Mouse (Mus musculus) kidney, postnatal 10 days (tissue): Measurements from ENCODE around the gene Iqcf1.

ENCODE experiments used
- DNase-seq: peaks from one replicate; pipeline ENCODE4 v3.0.0; 2021; ENCODE audit warnings: mixed read lengths

Iqcf1 gene

DNA sequence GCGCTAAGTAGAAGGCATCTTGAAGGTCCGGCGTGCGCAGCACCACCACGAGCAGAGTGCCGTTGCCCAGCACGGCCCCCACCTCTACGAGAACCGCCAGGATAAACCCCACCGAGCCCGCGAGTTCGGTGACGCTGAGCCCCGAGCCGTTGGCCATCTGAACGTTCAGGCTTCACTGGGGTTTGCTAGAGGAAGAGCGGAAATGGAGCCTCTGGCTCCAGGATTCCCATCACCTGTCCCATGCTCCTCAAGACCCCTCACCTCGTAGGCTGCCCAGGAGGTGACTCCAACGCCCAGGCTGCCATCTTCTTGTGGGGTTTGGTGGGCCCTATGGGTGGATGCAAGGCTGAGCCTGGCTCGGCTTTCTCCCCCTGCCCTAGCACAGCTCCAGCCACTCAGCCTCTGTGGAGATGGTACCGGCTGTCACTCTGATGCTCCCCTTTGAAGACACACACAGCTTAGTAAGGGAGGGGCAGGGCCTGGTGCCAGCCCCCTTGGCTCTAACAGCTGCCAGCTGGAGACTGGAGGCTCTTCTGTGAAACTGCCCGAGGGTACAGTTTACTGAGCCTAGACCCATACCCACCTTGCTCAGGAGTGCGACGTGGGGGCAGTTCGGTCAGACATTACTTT lies 34.1 kb upstream of the Iqcf1 start, which contains the start of gene Gpr62:
TSS of gene Gpr62 (minus strand) at position 368 of the 630 bp plus-strand sequence.
- DNase-seq, result no peak

DNA sequence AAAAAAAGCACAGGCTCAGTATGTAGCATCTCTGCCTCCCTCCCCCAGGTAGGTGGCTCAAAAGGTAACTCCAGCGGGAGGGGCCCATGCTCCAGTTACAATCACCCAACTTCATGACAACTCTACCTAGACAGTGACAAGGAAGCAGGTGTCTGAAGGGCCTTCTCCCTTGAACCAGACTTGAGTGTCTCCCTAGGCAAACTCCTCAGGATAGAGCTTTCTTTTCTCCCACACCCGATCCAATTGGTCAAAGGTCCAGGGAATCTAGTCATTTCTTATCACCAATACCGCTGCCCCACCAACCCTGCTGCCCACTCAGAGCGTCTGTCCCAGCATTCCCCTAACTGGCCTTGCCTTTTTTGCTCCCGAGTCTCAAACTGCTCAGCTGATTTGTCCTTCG lies 33.0 kb upstream of the Iqcf1 start:
- DNase-seq, result no peak

DNA sequence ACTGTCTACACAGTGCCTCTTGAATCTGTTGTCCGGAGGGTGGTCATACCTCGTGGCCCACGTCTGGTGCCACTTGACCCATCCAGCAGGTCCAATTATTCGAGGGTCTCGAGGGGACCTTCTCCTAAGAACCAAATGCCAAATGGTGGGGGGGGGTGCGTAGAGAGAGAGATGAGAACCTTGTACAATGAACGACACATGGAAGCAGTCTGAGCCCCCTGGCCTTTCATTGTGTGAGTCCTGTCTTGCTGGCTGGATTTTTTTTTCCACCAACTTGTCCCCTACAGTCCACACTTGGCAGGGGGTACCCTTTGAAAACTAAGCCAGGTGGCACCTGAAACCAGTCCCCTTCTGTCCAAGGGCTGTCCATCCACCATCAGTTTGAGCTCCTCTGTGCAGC lies 32.0 kb upstream of the Iqcf1 start:
- DNase-seq, result no peak

DNA sequence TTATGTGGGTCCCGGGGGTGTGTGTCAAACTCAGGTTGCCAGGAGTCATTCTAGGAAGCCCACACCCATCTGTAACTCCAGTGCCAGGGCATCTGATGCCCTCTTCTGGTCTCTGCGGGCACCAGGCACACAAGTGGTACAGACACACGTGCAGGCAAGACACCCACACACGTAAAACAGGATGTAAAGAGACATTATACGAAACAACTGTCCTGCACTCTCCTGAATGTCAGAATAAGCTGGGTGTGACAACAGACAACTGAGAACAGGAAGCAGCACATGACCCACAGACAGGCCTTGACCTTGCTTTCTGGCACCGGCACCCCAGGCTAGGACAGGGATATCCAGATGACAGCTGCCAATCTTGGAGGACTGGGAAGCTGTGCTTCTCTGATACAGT lies 30.4 kb upstream of the Iqcf1 start:
- DNase-seq, result no peak

DNA sequence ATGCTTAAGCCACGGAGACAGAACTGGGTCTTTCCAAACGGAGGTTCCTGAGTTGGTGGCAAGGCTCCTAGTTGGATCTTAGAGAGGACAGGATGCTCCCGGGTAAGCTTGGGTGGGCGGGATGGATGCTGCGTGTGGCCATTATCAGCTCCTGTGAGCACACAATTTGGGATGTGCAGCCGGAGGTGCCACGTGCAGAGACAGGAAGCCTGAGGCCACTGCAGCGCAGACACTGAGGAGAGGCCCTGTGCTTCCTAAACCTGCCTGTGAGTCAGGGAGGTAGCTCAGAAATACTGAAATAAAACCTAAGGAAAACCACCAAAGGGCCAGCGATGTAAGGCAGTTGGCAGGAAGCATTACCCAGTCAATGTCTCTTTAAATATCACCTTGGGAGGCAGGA lies 30.0 kb upstream of the Iqcf1 start:
- DNase-seq, result no peak

DNA sequence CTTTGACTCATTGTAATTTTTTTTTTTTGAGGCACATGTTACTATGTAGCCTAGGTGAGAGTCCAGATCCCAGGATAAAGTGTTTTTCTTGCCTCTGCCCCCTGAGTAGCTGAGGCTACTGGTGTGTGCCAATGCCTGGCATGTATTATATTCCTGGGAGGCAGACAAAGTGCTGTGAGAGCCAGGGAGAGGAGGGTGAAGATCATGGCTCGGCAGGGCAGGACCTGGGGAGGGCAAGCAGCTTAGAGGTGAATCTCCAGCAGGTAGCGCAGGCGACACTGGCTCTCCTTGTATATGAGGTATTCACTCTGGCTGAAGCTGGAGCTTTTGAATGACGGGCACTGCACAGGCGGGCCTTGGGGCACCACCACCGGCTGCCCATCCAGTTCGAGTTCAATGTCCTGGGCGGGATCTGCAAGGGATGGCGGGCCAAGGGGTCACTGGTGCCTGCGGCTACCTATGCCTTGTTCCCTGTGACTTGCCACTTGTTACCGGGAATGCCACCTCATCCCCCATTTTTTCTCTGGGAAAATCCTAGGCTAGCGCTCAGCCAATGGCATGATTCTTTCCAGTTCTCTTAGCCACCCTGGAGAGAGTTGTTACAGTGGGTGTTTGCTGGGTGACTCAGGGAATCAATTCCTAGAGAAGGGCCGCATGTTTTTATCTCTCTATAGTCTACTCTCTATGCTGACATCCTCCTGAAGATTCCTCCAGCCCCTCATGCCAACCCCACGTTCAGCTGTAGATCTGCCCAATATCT lies 28.6 kb upstream of the Iqcf1 start:
- DNase-seq, result no peak

DNA sequence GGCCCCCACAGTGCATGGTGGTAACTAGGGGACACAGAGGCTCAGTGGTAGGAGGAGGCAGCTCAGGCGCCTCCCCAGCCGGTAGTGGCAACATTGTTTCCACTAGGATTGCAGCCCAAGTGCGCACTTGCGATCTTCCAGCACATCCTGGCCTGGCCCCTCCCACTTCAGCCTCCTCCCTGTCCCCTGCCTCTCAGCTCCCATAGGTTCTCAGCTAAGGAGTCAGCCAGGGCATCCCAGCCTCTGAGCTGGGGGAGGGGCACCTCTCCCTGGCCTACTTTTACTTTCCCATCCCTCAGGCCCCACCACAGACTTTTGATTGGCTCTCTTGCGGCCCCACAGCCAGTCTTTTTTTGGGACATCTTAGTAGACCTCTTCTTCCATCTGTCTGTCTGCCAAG lies 27.9 kb upstream of the Iqcf1 start:
- DNase-seq, result peak; percentile 84

DNA sequence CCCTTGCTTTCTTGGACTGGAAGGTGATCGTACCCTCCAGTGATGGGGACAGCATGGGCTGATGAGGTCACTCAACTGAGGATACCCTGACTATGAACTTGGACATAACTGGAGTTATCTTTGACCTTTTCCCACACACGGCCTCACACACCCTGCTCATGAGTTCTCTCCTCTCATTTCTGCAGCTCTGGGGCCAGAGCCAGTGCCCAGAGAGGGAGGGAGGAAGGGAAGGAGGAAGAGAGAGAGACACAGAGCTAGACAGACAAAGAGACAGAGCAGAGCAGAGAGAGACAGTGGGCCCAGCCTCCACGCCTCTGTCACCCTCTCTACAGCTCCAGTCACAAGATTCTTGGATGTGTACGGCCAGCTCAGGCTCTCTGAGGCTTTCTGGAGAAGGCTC lies 27.4 kb upstream of the Iqcf1 start:
- DNase-seq, result peak; percentile 20

DNA sequence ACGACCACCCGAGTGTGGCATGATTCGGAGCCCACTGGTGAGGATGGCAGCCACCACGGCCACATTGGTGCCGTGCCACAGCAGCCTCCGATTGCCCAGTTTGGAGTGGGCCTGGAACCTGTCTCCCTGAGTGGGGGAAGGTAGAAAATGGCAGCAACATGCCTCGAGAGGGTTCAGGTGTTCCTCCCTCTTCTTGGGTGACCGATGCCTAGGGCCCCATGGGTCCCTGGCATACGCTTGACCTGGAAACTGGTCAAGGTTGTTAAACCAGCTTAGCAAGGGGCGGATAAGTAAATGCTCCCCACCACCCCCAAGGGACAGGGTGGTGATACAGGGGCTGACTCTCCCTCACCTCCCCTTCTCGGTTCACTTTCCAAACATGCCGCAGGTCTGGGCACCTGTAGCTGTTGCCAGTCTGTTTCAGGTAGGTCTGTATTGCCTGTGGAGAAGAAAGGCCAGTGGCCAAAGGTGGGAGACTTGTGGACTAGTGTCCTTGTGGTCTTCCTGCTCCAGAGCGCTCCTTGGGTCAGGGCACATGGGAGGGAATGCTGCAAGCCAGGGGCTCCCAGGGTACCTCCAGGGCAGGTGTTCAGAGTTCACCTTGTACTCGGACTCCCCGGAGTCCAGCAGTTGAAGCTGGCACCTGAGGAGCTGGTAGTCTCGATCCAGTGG lies 26.6 kb upstream of the Iqcf1 start:
- peak; percentile 26 for DNase-seq

DNA sequence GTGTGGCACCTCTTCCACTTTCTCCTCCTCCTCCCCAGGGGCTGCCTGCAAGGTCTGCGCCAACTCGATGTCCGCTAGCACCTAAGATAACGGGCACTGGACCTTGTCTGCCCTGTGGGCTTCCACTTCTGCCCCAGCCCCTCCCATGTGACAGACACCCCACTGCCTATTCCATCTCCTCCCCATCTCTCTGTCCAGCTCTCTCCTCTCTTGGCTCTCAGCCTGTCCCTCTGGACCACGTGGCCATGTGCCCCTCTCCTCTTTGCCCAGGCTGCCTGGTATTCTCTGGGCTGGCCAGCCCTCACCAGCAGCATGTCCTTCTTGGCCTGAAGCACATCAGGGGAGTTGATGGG lies 26.0 kb upstream of the Iqcf1 start:
- DNase-seq, result peak; percentile 24

DNA sequence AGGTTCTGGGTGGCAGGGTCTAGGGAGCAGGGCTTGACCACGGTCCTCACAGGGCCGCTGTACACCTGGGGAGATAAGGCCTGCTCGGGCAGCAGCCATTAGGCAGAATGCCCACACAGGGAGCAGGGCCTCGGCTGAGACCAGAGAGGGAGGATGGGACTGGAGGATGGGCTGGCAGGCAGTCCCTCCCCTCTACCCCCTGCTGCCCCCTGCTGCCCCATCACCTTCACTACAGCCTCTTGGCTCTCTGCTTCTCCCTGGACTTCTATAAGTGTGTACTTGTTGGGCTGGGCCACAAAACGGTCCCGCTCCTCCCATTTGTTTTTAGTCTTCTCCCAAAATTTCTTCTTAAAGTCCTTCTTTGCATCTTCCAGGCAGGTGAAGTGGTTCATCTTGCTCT lies 25.3 kb upstream of the Iqcf1 start:
- peak; percentile 84 for DNase-seq

DNA sequence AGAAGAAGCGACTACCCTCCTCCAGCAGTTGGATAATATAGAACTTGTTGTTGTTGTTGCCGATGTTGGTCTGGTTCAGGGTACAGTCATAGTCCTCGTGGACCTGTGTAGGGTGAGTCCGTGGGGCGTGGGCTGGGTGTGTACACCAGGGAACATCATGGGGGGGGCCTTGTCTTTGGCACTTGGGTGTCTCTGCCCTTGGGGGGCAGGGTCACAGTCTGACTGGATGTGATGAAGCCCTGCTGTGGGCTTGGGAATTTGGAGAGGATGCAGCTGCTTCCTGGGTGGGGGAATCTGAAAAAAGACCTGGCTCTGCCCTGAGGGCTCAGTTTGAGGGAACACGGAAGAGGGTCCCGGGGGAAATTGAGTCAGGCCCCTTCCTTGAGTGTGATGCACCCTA lies 24.7 kb upstream of the Iqcf1 start:
- peak; percentile 60 for DNase-seq

DNA sequence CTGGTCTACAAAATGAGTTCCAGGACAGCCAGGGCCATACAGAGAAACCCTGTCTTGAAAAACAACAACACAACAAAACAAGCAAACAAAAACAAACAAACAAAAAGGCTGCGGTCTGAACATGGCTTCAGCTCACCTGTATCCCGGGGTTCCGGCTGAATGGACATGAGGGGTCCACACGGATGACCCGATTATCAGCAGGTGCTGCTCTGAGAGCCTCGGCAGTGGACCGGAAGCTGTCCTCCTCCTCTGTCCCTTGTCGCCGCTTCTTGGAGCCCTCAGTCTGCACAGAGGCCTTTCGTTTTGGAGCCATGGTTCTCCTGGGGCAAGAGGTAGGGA lies 24.1 kb upstream of the Iqcf1 start, which contains the start of gene Rrp9:
TSS of gene Rrp9 (plus strand) at position 301 of the 339 bp plus-strand sequence.
- DNase-seq, result peak; percentile 28

DNA sequence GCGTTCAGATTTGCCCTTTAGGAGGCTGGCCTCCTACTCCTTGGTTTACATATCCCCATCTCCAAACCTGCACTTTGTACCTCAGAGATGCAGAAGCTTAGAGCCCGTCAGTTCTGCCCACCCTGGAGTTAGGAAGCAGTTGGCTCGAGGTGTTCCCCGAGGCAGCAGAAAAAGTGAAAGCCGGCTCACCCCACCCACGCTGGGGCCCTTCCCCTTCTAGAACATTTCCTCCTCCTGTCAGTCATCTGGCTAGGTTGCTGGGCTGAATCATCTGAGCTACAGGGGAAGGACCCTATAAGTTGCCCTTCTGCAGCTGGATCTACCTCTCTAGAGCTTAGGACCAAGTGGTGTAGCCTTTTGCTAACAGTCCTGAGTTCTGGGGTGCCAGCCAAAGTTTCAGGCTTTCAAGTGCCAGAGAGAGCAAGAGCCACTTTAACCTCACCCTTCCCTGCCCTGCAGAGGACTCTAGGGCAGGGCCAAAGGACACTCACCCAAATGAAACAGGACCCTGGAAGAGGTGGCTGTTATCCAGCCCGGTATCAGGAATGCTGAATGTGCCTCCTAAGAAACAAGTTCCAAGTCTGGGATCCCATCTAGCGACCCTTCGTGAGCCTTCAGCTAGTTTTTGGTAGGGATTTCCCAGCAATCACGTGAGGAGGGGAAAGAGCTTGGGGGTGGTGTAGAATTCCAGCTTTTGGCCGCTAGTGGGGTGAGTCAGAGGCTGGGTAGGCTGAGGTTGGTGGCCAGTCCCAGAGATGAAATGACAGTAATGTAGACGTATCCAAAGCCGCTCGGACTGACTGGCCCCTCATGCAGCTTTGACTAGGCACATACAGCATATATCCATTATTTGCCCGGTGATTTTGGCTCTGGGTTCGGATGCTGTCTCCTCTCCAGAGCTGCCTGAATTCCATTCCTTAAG lies 23.5 kb upstream of the Iqcf1 start:
- DNase-seq, result peak; percentile 64

DNA sequence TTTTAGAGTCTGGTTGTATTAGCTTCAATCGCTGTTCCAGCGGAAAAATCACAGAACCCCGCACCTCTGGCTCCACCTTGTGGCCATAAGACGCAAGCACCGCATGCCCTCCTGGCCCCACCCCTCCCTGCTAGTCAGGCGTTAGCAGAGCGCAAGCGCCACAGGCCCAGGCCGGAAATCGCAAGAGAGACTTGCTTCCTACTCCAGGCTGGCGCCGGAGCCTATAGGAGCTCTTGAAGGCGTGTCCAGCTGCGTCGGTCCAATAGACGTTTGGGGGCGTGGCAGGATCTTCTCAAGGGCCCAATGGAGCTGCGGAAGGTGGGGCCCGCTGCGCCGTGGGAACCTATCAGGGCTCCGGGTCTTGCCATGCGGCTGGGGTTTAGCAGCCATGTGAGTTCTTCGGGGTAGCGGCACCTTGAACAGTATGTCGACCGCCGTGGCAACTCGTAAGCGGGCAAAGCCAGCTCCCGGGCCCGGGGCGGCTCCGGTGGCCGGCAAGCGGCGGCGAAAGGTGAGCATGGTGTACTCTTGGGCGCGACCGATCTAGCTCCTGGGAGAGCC lies 22.8 kb upstream of the Iqcf1 start, which contains the start of gene Parp3:
TSS of gene Parp3 (minus strand) at position 26 of the 561 bp plus-strand sequence.
- peak; percentile 99 for DNase-seq

DNA sequence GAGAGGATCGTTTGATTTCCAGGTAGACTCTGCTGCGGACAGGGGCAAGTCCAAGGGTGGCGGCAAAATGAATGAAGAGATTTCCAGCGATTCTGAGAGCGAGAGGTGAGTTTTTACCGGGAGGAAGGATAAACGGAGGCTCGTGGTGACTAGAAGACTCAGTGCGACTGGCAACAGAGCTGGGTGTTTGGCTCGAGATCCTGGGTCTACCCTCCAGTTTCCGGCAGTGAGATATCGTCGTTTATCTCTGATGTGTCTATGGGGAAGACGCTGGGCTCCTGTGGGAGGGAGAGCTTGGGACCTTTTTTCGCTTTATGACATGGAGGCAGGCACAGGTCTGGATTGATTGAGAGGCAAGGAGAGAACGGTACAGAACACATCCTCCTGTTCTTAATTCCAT lies 22.1 kb upstream of the Iqcf1 start:
- DNase-seq, result peak; percentile 7

DNA sequence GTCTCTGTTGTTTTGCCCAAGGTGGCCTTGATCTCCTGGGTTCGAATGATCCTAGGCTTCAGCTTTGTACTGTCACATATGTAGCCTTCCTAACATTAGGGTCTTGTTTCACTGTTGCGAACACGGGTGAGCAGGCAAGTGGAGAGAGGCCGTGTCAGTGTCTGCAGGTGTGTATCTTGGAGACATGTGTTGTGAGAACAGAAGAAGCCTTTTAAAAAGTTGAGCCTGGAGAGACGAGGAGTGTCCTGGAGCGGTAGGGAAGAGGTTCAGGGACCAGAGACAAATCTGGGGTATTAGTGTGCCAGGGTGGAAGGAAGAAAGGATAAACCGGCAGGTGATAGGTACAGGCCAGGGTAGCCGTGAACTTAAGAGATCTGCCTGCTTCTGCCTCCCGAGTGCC lies 21.7 kb upstream of the Iqcf1 start:
- peak; percentile 3 for DNase-seq

DNA sequence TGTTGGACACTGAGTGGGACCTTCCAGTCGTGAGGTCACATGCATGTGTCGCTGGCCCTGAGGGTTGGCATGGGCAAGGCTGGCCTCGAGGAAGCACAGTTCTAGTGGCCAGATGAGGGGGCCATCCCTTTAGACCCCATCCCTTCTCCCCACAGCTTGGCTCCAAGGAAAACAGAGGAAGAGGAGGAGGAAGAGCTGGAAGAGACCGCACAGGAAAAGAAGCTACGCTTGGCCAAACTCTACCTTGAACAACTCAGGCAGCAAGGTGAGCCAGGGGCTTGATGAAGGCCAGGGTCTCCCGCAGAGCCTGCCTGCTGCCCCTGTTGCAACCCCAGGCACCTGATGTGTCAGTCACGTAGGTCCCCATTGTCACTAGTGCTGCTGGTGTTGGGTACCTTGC lies 19.2 kb upstream of the Iqcf1 start:
- DNase-seq, result peak; percentile 3

DNA sequence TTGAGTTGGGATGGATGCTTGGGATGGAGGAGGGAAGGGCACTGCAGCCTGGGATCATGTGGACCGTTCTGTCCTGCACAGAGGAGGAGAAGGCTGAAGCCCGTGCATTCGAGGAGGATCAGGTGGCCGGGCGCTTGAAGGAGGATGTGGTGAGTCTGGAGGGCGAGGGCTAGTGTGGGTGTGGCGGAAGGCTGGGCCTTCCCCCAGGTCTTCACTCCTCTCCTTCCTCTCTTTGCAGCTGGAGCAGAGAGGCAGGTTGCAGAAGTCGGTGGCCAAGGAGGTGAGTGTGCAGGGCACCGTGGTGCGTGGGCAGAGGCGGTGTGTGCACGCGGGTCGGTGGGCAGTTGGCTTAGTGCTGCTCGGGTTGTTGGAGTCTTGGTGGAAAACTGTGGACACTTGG lies 18.7 kb upstream of the Iqcf1 start:
- DNase-seq, result no peak

DNA sequence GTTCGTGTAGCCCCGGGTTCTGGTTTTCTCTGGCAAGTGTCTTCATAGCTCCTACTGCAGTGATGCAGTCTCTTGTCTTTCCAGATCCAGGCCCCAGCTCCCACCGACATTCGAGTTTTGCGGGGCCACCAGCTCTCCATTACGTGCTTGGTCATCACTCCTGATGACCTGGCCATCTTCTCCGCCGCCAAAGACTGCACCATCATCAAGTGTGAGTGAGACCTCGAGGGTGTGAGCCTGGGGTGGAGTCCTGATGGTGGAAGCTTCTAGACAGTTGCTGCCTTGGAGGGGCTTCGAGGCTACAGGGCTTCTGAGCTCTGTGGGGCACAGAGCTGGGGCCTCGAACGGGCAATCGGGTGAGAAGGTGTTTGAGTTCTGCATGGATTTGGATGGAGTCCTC lies 18.1 kb upstream of the Iqcf1 start:
- DNase-seq, result peak; percentile 7

DNA sequence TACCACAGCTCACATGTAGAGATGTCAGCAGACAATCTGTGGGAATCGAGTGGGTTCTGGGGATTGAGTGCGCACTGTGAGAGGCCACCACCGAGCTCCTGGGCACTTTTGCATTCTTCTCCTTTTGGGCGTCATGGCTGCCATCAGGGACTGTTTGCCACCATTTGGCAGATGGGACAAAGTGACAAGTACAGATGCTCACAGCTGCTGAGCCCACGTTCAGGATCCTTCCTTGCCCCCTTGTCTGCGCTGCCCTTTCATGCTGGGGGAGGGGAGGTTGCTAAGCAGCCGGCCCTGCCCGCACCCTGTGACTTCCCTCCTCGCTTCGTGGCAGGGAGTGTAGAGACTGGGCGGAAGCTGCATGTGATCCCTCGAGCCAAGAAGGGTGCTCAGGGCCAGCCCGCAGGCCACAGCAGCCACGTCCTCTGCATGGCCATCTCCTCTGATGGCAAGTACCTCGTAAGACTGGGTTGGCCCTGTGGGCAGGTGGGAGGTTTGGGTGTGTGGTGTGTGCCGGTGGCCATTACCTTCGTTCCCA lies 17.1 kb upstream of the Iqcf1 start:
- no peak for DNase-seq

DNA sequence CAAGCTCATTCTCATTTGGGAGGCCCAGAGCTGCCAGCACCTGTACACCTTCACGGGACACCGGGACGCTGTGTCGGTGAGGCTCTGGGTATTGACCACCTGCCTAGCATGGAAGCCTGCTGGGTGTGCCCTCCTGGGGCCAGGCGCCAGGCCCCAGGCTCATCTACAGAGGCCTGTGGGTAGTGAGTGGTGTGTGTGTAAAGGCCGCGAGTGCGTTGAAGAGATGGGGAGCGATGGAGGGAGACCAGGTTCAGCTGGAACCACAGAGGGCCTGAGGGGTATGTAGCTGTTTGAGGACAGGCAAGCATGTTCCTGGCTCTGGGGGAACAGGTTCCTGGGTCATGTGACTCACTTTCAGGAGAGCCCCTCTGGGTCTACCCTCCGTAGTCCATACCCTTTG lies 16.6 kb upstream of the Iqcf1 start:
- no peak for DNase-seq
